Mouse (Mus musculus): Measurements from ENCODE around the gene Yif1b. TPM values are rescaled to one million over a fixed set of nuclear protein-coding genes. Genes with fewer than 3 reads are reported as not detected.

Yif1b gene
- polyA plus RNA-seq (2012): 284 and 340 TPM in 2 replicates

DNA sequence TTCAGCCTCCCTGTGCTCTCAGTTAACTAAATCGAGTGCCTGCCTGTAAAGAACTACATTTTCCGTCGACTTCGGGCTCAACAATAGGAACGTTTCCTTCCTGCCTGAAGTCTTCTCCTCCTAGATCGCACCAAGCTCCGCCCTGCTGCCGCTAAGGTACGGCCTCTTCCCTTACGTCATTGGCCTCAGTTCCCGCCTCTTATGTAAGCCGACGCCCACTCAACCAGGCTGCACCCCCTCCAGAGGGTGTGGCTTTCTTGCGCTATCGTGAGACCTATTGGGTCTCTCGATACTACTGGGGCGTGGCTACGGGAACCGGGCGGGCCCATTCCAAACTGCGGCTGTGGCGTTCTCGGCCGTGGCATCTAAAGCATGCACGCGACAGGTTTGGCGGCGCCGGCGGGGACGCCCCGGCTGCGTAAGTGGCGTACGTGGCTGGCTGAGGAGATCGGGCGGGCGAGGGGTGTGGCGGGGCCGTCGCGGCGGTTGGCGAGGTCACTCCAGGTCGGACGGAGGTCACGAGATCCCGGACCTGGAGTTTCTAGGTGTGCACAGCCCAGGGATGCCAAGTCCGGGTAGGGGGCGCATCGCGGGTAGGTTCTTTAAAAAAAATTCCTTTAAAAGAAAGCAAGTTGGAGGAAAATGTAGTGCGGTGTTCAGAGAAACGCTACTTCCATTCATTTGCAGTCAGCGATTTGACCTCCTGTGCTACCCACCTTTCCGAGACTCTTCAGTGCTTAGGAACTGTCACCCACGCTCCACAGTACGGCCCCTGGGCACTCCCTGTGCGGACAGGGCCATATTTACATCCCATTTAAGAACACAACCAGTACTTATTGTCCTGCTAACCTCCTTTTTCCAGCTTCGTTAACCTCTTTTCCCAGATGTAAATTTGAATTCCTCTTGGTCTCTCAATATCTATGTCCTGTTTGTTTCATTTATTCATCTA, at the start of gene Yif1b:
Gene Yif1b (plus strand): TSS at position 311 of the 949 bp plus-strand sequence.

DNA sequence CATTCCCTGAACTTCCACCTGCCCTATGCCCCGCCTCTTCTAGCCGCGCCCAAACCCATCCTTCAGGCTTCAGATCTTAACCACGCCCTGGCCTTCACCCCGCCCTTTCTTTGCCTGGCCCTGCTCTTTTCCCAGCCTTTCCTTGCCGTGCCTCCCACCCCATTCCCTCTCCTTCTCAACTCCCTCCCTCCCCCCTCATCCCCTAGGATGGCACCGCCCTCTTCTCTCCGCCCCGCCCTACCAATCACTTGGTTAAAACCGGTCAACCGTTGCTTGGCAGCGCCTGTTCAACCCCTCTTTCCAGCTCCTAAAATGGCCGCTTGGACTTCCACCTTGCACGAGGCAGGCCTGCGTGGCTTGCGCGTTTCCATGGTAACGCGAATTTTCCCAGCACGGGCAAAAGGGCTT, 24.4 kb upstream of the Yif1b start, which contains the start of gene Catsperg1:
Gene Catsperg1 (minus strand): TSS at position 361 of the 408 bp plus-strand sequence.

DNA sequence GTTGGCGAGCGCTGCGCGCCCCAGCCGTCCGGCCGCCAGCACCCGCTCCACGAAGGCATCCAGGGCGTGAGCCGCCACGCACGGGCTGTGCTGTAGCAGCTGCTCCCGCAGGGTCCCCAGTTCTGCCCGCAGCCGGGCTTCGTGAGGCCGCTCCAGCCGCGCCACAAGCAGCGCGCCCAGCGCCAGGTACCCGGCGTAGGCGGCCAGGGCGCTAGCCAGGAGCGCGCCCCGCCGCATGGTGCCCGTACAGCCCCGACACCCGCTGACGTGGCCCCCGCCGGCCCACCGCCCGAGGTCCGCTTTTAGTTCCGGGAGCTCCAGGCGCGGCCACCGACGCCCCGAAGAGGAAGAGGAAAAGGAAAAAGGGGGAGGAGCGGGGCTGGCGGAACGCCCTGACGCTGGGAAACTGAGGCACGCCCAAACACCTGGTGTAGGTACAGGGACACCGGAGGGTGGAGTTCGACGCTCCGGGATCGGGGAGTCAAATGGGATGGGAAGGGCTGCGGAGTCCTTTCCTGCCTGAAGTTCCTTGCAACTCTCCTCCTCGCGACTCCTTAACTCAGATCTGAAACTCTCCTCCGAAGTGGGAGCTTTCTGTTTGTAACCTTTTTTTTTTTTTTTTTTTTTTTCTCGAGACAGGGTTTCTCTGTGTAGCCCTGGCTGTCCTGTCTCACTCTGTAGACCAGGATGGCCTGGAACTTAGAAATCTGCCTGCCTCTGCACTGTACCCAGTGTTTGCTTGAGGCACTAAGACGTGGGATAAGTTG, 5.7 kb upstream of the Yif1b start, which contains the start of gene Kcnk6:
Gene Kcnk6 (minus strand): TSS at position 269 of the 767 bp plus-strand sequence.

DNA sequence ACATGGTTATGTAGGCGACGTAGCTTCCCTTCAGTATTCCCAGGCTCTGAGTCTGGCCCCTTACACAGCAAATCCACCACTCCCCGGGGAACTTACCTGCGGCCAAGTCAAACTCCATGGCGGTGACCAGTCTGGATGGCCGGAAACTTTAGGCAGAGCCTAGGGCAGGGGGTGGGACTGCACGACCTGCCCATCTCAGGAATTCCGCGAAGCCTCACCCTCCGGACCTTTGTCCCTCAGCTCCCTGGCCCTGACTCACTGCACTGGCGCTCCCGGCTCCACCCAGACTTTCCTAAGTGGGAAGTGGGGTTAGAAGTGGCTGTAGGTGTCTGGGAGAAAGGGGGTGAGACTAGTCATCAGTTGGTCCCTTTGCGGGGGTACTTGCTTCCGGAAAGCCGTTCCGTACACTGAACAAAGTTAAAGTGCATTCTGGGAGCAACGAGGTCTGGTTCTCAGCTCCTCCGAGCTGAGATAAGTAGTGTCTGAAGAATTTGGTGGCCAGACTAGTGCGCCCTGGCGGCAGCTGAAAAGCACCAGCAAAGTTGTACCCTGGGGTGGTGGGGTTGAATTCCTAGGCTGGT, 10.2 kb downstream of the Yif1b start, which contains the start of gene 2200002D01Rik:
Gene 2200002D01Rik (minus strand): TSS at position 206 of the 581 bp plus-strand sequence.

DNA sequence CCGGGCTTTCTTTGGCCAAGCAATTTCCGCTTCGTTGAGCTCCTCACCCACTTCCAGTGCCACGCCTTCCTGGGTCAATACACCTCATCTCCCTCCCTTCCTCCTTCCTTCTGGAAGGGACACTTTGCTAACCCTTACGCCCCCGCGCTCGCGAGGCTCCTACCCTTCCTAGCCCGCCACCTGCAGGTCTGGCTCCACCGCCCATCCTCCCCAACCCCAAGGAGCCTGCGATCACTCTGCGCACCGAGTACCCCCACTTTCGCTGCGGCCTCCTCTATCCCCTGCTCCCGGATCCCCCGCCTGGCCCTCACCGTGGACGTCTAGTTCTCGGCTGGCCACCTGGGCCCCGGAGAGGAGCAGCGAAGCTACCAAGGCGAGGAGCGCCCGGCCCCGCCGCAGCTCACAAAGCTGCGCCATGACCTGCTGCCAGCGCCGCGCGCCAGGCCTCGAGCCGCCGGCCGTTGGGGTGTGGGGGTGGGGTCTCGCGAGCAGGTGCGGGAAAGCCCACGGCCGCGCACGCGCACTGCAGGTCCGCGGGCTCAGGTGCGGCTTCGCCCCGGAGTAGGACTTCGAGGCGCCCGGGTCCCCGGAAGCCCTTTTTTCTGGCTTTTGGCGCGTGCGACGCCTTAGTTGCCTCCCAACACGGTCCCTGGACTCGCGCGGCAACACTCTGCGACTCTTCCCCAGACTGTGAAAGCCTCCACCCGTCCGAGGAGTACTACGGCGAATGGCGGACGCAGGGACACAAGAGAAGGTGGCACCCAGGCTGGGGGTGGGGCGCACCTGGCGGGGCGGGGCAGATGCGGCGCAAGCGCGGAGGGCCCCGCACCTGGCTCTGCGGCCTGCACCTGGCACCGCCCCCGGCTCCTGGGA, 43.3 kb downstream of the Yif1b start, which contains the start of gene Spint2:
Gene Spint2 (minus strand): TSS at position 712 of the 873 bp plus-strand sequence.

DNA sequence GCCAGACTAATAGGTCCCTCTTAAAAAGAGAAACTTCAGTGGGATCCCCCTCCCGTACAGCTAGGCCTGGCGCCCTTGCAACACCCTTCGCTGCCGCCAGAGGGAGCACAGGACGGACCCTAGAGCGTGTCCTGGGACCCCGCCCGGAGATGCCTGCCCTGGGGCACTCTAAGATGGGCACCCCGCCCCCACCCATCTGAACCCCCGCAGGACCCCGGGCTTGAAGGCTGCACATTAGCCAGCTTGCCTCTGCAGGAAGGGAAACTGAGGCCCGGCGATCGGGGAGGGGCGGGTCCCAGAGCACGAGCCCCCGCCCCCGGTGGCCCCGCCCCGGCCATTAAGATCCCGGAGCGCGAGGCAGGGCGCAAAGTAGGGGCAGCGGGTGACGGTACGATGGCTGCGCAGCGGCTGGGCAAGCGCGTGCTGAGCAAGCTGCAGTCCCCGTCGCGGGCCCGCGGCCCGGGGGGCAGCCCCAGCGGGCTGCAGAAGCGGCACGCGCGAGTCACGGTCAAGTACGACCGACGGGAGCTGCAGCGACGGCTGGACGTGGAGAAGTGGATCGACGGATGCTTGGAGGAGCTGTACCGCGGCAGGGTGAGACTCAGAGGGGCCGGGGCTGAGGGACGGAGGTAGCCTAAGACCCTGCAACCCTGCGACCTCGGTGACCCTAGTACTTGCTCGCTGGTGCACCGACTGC, 51.0 kb downstream of the Yif1b start, which contains the start of gene Ppp1r14a:
Gene Ppp1r14a (plus strand): TSS at position 367 of the 697 bp plus-strand sequence.

Other genes starting within 250 kb of the Yif1b start
- gene Ryr1, start 113.2 kb upstream of the Yif1b start, polyA plus RNA-seq (2012): 0.24 and 0.67 TPM in 2 replicates
- 5.7 and 9.4 TPM in 2 replicates for gene Rasgrp4, start 103.5 kb upstream of the Yif1b start, polyA plus RNA-seq (2012)
- 99.1 and 138 TPM in 2 replicates for gene Fam98c, start 82.1 kb upstream of the Yif1b start, polyA plus RNA-seq (2012)
- gene Ggn, start 68.1 kb upstream of the Yif1b start, polyA plus RNA-seq (2012): 9.7 and 10.7 TPM in 2 replicates
- 4.1 and 6.0 TPM in 2 replicates for gene Spred3, start 67.9 kb upstream of the Yif1b start, polyA plus RNA-seq (2012)
- gene Psmd8, start 57.6 kb upstream of the Yif1b start, polyA plus RNA-seq (2012): 136 and 148 TPM in 2 replicates
- gene Catsperg1, start 24.3 kb upstream of the Yif1b start, polyA plus RNA-seq (2012): 0.03 TPM in 1 of 2 replicates, not detected in the other
- gene Kcnk6, start 5.8 kb upstream of the Yif1b start, polyA plus RNA-seq (2012): 6.4 and 11.4 TPM in 2 replicates
- gene 2200002D01Rik, start 10.1 kb downstream of the Yif1b start, polyA plus RNA-seq (2012): 1.1 and 1.3 TPM in 2 replicates
- 165 and 174 TPM in 2 replicates for gene Spint2, start 43.6 kb downstream of the Yif1b start, polyA plus RNA-seq (2012)
- 0.46 and 1.1 TPM in 2 replicates for gene Ppp1r14a, start 51.0 kb downstream of the Yif1b start, polyA plus RNA-seq (2012)
- 1.1 and 1.6 TPM in 2 replicates for gene Dpf1, start 65.6 kb downstream of the Yif1b start, polyA plus RNA-seq (2012)